Mouse (Mus musculus) spleen, postnatal 10 days (tissue): Measurements from ENCODE around the gene E4f1.

ENCODE experiments used
- DNase-seq, 2 experiments: peaks; one replicate each; pipeline ENCODE4 v3.0.0; 2021 to 2022; ENCODE audit warnings: low spot score in 2 of 2

Gene E4f1

DNA sequence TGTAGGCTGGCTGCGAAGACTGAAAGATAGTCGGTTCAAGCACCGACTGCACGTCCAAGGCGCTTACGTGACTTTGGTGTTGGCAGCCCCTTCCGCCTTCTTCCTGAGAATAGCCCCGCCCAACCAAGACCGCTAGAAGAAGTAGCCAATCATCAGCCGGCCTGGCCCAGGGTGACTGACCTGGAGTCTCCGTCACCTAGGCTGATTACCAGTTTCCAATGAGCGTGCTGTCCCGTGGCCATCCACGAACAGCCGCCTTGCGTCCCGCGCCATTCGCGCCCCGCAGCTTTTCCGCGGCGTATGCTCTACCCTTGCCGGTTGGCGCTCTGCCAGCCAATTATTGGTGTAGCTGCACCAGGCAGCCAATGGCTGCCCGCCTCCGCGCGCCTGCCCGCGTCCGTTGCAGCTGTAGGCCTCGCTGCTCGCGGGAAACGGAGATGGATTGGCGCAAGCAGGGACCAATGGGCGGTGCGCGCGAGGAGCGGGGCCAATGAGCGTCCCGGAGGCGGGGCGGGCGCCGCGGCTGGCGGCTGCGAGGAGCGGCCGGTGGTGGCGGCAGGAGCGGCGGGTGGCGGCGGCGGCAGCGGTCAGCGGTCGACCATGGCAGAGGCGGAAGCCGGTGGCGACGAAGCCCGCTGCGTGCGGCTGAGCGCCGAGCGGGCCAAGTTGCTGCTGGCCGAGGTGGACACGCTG lies at the start of gene E4f1, which contains the start of gene Pgp:
E4f1 (minus strand) TSS at position 404 of the 693 bp plus-strand sequence.
Pgp (plus strand) TSS at position 483 of the 693 bp plus-strand sequence.
- peak; percentile 98 to 99 for DNase-seq

DNA sequence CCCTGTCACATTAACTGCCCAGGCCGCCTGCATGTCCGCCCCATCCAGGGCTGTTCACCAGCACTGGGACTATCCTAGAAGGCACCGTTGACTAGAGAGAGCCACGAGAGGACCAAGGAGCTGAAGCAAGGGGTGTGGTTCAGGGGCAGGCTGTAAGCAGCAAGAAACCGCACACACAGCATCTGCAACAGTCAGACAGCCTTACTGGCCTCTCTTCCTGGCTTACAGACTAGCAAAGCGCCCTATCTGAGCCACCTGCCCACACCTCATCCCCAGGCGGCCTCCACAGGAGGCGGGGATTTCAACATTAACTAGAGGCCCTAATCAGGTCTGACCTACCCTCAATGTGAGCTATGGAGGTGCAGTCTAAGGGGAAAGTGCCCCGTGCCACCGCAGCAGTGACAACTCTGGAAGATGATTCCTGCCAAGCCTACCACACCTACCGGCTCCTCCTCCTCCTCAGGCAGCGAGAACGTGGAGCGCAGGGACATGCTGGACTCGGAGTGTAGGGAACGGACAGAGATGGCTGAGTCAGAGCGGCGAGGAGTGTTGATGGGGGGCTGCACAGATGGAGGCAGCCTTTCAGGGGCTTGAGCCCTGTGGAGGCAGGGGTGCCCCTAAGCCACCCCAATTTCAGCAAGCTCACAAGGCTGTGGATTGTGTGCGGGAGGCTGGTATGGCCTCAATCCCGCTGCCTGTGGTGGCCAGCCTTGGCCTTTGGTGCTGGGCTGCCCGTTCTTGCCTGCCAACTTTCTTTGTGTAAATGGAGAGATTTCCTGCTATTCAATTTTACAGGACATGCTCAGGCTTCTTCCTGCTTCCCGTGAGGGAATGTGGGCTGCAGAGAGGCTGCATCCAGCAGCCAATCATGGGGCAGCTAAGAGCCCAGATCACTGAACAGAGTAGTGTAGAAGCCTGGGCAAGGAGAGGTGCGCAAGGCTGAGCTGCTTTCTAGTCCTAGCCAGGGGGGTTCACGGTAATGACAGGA lies 44.5 kb upstream of the E4f1 start:
- DNase-seq: no peak

DNA sequence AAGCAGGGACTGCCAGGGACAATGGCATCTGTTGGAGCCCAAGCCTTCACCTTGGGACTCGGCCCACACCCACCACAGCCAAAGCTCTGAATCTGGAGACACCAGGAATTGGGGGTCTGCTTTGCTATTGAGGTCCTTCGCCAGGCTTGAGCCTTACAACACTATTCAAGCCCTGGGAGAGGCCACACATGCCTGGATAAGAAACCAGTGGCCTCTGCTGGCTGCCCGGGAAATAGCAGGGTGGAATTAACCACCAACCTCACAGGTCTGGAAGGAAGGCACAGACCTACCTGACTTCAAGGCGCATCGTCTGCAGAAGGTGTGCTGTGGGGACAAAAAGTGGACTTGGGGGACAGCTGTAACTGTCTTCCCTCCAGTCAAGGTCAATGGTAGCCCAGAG lies 43.5 kb upstream of the E4f1 start:
- DNase-seq: peak in 1 of 2 experiments; percentile 62

DNA sequence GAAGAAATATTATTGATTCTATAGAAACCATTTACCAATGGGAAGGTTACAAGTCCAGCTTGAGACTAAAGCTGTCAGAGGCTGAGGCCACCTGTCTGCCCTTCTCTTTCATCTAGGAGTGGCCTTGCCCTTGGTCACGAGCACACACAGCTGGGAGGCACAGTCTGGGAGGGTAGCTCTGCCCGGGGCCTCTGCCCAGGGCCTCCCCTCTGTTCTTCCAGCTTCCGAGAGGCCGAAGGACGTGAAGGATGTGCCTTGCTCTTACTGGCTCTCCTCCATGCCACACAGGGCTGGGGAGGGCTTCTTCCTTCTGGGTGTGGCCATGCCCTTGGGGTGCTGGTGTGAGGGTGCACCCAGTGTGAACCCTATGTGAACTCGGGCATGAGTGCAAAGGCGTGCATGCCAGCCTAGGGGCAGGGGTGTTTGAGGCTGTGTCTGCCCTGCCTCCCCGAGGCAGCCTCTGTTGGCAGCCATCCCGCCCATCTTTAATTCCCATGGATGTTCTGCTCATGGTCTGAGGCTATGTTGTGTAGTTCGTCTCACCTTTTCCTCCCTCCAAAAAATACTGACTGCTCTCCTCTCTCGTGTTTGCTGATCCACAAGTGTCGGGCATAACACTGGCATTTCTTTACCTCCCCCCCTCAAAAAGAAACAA lies 37.8 kb upstream of the E4f1 start:
- DNase-seq: no peak

DNA sequence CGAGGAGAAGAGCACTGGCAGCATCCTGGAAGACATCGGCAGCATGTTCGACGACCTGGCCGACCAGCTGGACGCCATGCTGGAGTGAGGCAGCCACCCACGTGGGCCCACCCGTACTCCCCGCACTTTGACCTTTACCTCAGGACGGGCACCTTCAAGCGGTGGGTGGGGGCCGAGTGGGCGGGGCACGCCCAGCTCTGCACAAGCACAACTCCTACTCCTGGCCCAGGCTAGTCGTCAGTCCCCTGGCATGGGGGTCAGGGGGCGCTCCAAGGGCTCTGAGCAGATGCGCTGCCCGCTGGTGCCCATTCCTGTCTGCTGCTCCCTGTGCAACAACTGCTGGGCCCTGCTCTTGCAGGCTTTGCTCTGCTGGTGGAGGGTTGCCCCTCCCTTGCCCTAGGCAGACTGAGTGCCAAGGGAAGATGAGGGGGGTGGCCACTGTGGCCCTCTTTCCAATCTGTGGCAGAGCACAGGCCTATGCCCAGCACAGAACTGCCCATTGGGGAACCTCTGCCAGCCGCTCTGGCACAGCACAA lies 37.1 kb upstream of the E4f1 start:
- no peak for DNase-seq

DNA sequence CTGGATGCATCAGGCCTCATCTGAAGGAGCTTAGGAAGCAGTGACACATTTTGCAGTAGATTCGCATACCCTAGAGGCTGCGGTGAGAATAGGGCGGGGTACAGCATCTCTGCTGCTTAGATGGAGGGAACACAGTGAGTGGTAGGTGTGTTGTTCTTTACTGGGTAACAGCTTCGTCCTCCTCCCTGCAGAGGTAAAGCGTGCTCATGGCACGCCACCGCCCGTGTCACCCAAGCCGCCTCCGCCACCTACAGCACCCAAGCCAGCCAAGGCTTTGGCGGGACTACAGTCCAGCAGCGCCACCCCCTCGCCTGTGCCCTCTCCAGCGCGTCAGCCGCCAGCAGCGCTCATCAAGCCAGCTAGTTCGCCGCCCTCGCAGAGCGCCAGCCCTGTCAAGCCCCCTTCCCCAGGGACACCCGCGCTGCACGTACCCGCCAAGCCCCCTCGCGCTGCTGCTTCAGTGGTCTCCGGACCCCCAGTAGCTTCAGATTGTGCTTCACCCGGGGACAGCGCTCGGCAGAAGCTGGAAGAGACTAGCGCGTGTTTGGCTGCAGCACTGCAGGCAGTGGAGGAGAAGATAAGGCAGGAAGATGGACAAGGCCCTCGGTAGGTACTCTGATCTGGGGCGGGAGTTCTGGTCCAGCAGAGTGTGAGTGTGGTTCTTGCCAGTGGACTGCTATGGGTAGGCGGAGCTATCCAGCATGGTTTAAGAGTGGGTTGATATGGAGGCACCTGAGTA lies 36.4 kb upstream of the E4f1 start:
- no peak for DNase-seq

DNA sequence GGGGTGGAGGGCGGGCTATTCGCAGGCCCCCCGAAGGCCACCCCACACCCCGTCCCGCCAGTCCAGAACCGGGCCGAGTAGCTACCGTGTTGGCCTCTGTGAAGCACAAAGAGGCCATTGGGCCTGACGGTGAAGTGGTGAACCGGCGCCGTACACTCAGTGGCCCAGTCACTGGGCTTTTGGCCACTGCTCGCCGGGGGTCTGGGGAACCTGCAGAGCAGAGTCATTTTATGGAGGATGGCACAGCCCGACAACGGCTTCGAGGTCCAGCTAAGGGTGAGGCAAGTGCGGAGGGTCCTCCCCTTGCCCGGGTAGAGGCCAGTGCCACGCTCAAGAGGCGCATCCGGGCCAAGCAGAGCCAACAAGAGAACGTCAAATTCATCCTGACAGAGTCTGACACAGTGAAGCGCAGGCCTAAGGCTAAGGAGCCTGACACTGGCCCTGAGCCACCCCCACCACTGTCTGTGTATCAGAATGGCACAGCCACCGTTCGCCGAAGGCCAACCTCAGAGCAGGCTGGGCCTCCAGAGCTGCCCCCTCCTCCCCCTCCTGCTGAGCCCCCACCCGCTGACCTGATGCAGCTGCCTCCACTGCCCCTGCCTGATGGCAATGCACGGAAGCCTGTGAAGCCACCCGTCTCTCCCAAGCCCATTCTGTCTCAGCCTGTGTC lies 35.3 kb upstream of the E4f1 start:
- DNase-seq: no peak

DNA sequence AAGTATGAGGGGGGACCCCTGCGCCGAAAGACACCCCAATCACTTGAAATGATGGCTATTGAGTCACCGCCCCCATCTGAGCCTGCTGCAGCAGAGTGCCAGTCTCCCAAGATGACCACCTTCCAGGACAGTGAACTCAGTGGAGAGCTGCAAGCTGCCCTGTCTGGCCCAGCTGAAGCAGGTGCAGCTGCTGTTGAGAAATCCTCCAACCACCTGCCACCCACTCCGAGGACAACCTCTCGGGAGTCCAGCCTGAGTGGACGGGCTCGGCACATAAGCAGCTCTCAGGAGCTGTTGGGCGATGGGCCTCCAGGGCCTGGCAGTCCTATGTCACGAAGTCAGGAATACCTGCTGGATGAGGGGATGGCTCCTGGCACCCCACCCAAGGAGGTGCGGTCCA lies 34.0 kb upstream of the E4f1 start:
- no peak for DNase-seq

DNA sequence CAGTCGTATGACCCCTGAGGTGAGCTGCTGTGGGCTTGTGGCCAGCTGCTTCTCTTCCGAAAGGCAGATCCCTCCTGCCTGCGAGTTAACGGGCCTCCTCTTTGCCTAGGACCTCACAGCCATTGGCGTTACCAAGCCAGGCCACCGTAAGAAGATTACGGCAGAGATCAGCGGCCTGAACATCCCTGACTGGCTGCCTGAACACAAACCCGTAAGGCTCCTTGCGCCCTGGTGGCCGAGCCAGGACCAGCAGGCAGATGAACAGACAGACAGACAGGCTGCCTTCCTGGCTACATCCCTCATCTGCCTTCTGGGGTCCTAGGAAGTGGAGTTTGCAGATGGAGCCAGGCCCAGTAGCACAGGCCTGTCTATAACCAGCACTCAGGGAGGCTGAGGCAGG lies 32.1 kb upstream of the E4f1 start:
- DNase-seq: peak in 1 of 2 experiments; percentile 45

DNA sequence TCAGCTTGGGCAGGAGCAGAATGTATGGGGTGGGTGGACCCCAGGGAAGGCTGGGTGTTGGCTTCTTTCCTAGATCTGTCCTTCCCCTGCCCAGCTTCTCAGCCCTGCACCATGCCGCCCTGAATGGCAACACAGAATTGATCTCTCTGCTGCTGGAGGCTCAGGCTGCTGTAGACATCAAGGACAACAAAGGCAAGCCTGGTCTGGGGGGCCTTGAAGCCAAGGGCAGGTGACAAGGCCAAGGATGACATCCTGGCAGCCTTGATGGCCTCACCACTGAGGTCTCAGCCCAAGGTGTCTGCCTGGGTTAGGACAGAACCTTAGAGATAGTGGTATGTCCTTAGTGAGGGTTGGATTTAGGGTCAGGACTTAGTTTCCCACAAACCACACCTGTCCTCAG lies 25.9 kb upstream of the E4f1 start:
- no peak for DNase-seq

DNA sequence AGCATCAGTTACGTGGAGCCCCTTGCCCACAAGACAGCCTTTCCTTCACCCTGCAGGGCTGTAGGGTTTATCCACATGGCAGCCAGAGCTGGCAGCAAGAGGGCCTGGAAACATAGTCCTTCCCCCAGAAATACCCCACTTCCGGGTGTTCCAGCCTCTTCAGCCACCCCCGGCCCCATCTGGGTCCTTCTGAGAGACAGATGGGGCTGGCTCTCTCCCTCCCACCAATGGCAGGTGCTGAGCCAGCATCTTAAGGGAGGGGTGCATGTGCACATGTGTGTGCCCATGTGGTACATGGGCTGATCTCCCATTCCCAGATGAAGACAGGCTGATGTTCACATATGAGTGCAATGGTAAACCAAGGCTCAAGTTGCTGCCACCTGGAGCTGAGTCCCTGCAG lies 25.3 kb upstream of the E4f1 start:
- DNase-seq: no peak

DNA sequence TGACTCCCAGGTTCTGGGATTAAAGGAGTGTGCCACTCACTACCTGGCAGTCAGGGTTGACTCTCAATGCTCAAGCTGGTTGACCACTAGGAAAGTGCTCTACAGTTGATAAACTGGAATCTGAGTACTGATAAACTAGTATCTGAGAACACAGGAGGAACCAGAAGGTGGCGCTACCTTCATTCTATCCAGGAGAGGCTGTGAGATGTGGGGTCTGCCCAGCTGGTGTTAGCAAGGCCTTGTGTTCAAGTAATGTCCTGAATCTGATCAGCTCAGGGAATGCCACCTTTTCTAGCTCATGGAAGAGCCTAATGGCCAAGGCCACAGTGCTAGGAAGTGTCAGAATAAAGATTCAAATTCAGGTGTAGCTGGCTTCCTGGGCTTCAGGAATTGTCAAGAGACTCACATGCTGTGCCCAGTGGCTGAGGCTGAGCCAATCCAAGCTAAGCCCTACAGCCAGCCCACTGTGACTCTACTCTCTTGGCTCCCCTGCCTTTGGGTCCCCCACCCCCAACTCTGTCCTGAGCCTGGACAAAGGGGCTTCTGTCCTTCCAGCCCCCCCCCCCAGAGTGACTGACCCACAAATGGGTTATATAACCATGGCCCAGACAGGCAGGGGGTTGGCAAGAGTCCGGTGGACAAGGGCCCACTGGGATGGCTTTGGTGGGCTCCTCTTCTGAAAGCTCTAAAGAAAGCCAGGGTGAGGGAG lies 24.7 kb upstream of the E4f1 start:
- peak in 1 of 2 experiments; percentile 72 for DNase-seq

DNA sequence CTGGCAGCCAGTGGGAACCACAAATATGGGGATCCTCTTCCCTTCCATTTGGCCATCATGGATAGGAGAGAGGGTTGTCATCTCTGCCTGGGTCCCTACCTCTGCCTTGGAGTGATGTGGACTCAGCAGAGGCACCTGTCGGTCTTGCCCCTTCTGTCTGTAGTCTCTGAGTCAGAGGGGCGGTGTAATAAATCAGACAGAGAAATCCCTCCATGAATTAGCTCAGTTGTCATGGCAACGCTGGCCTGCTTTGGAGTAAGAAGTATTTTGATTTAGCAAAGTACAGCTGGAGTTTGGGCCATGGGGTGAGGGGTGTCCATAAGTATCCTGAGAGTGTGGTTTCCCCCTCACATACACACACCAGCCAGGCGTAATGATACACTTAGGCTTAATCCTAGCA lies 20.3 kb upstream of the E4f1 start:
- no peak for DNase-seq

DNA sequence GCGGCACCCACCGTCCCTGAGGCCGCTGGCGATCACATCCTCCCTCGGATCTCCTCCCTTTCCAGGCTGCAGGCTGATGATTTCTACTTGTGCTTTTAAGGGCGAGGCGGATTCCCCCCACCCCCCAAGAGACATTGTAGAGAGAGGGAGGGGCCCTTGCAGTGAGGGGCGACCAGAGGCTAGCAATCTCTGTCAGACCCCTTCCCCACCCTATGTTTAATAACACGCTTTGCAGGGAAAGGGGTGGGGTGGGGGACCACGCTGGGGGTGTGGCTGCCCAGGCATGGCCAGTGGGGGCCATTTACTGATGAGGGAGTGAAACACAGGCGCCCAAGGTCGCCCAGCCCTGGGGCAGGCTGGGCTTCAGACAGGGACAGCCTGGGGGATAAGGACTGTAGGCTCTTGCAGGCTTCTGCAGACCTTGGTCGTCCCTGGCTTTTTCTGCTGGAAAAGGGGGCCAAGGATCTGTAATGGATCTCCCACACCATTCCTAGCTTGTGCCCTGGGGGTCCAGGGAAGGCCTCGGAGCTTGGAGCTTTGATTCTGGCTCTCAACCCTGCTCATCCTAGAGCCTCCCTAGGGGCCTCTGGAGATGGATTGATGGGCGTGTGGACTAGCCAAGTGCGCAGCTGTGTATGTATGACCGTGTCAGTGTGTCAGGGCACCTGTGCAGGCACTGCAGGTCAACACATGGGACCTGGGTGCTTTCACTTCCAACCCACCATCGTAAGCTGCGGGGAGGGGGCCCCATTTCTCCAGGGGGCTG lies 19.3 kb upstream of the E4f1 start:
- DNase-seq: no peak

DNA sequence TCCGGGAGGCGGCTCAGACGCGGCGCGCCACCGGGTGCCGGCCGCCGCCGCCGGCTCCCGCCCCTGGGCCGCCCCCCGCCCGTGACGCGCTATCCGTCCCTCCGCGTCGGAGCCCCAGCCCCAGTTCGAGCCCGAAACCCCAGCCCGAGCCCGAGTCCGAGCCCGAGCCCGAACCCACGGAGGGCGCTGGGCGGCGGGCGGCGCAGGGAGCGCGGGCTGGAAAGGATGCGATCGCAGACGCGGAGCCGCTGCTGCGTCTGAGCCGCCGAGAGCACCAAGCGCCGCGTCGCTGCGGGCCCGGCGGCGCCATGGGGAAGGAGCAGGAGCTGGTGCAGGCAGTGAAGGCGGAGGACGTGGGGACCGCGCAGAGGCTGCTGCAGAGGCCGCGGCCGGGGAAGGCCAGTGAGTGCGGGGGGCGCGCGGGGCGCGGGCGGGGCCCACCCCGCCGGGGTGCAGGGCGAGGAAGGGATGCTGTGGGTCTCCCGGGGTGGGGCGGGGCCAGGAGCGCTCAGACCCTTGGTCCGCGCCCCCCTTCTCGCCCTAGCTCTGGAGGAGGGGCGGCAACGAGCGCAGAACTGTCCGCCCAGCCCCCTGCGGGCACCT lies 18.6 kb upstream of the E4f1 start:
- no peak for DNase-seq

DNA sequence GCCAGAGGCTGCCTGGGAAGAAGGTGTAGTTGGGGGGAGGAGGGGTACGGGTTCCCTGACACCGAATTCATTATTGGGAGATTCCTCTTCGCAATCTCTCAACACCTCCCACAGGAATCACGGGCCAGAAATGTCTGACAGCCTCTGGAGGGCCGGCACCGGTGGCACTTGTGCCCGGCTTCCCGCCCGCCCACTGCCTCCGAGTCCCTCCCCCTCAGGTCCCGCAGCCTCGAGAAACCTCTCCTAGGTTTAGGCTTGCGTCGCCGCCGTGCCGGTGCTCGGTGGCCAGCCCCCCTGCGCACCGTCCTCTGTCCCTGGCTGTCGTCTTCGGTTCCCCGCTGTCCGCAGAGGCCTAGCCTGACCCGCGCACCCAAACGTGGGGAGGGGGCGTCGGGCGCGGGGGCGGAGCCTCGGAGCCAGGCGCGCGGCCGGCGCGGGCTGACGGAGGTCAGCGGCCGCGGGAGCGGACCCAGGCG lies 18.1 kb upstream of the E4f1 start, which contains the start of gene Caskin1:
Caskin1 (plus strand) TSS at position 416 of the 476 bp plus-strand sequence.
- DNase-seq: no peak

DNA sequence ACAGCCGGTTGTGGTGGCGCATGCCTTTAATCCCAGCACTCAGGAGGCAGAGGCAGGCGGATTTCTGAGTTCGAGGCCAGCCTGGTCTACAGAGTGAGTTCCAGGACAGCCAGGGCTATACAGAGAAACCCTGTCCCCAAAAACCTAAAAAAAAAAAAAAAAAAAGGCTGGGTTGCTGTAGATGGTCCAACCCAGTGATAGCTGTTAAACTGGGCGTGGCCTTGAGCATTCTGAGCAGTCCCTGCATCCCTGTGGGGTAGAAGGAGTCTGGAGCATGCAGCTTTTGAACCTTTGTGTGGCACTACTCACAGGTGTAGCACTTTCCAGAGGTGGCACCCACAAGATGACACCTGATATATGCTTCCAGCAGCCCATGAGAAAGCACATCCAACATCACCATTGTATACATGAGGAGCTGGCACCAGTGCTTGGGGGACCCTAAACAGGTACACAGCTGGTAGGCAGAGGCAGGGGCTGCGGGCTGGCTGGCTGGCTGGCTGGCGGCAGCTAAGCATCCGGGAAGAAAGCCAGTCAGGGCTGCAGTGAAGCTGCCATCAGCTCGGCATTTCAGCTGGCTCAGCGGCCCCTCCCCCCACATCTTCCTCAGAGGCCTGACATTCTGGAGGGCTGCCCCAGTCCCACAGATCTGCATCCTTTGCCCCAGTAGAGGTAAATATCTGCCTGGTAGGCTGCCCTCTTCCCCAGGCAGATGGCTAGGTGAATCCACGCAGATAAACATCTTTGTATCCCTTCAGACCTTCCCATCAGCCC lies 15.2 kb upstream of the E4f1 start:
- no peak for DNase-seq

DNA sequence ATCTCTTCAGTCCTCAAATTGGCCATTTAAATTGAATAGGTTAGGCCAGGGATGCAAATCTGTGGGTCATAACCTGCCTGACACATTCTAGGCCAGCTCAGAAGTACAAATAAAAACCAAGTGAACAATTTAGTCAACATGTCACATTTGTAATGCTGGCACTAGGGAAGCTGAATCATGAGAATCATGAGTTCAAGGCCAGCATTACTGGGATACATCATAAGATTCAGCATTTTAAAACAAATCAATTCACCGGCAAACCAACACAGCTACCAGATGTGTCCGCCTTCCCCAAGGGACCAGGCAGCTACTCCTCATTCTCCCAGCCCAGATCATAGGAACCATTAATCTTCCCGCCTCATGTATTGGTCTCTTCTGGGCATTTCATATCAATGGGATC lies 13.4 kb upstream of the E4f1 start:
- no peak for DNase-seq
